Mouse (Mus musculus): ENCODE data around the gene Polr3b.

The Polr3b gene

GRCm38 (mm10) chr10:84621826-84622790, at the start of gene Polr3b:
Gene Polr3b (plus strand): TSS chr10:84622292.
- peak; percentile 94 for DNase-seq (ENCODE audit: extremely low spot score, low spot score)

- no peak for DNase-seq (ENCODE audit: extremely low spot score, low spot score)
Measured at GRCm38 (mm10) chr10:84573671-84574420, 48.2 kb upstream of the Polr3b start.

- DNase-seq (ENCODE audit: extremely low spot score, low spot score), result no peak
Measured at GRCm38 (mm10) chr10:84576029-84576394, 46.1 kb upstream of the Polr3b start.

- DNase-seq (ENCODE audit: extremely low spot score, low spot score), result peak; percentile 88
Measured at GRCm38 (mm10) chr10:84576395-84577070, 45.6 kb upstream of the Polr3b start, which contains the start of gene Tcp11l2. Gene Tcp11l2 (plus strand): TSS chr10:84576626.

GRCm38 (mm10) chr10:84577071-84577727, 44.9 kb upstream of the Polr3b start:
- DNase-seq (ENCODE audit: extremely low spot score, low spot score), result peak; percentile 61

GRCm38 (mm10) chr10:84578738-84579137, 43.4 kb upstream of the Polr3b start:
- no peak for DNase-seq (ENCODE audit: extremely low spot score, low spot score)

GRCm38 (mm10) chr10:84579527-84579926, 42.6 kb upstream of the Polr3b start:
- DNase-seq (ENCODE audit: extremely low spot score, low spot score), result no peak

GRCm38 (mm10) chr10:84581191-84581590, 40.9 kb upstream of the Polr3b start:
- no peak for DNase-seq (ENCODE audit: extremely low spot score, low spot score)

GRCm38 (mm10) chr10:84582236-84582635, 39.9 kb upstream of the Polr3b start:
- DNase-seq (ENCODE audit: extremely low spot score, low spot score), result no peak

GRCm38 (mm10) chr10:84584451-84585293, 37.4 kb upstream of the Polr3b start:
- DNase-seq (ENCODE audit: extremely low spot score, low spot score), result no peak

- DNase-seq (ENCODE audit: extremely low spot score, low spot score), result no peak
Measured at GRCm38 (mm10) chr10:84585294-84585650, 36.8 kb upstream of the Polr3b start.

GRCm38 (mm10) chr10:84590956-84591355, 31.1 kb upstream of the Polr3b start:
- no peak for DNase-seq (ENCODE audit: extremely low spot score, low spot score)

GRCm38 (mm10) chr10:84591640-84592148, 30.4 kb upstream of the Polr3b start:
- no peak for DNase-seq (ENCODE audit: extremely low spot score, low spot score)

GRCm38 (mm10) chr10:84592745-84593144, 29.3 kb upstream of the Polr3b start:
- no peak for DNase-seq (ENCODE audit: extremely low spot score, low spot score)

GRCm38 (mm10) chr10:84597127-84597785, 24.8 kb upstream of the Polr3b start:
- DNase-seq (ENCODE audit: extremely low spot score, low spot score), result no peak

- no peak for DNase-seq (ENCODE audit: extremely low spot score, low spot score)
Measured at GRCm38 (mm10) chr10:84598172-84598571, 23.9 kb upstream of the Polr3b start.

- DNase-seq (ENCODE audit: extremely low spot score, low spot score), result no peak
Measured at GRCm38 (mm10) chr10:84600136-84600535, 22.0 kb upstream of the Polr3b start.

- no peak for DNase-seq (ENCODE audit: extremely low spot score, low spot score)
Measured at GRCm38 (mm10) chr10:84604335-84604734, 17.8 kb upstream of the Polr3b start.

GRCm38 (mm10) chr10:84608361-84608760, 13.7 kb upstream of the Polr3b start:
- no peak for DNase-seq (ENCODE audit: extremely low spot score, low spot score)

Data from neural tube, embryonic 10.5 days (tissue).